Mouse (Mus musculus): ENCODE data around the gene Pfkfb3. TPM values are rescaled to one million over a fixed set of nuclear protein-coding genes. Genes with fewer than 3 reads are reported as not detected.

Pfkfb3 gene
- polyA plus RNA-seq, 1 experiment = 0.01 TPM

DNA sequence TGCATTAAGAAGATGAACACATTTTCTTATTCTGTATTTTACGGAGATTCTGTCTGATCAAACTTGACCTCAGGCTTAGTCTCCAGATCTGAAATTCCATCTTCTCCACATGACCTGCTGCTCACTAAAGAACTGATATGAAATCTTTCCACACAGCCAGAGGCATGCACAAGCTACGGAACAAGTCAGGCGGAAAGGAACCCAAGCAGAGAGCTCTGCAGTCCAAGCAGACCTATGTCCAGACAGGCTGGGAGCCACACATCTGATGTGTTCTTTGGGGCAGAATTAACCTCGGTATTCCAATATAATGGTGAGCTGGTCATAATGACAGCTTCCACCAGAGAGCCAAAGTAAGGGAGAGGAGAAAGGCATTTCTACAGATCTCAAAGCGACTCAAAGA, 120.5 kb downstream of the Pfkfb3 start:
- no peak overlapping the region for H3K4me3 ChIP-seq (replicated peaks)
- no peaks in the 10 kb centered on the region for H3K27me3 ChIP-seq (ENCODE audit: control insufficient read depth)
- no peaks in the 10 kb centered on the region for H3K9me3 ChIP-seq (ENCODE audit: control insufficient read depth, low read length)
- H3K36me3 ChIP-seq (ENCODE audit: control insufficient read depth) = no peaks in the 10 kb centered on the region
- TF ChIP-seq GATA1 (IDR thresholded peaks at IDR 0.05; ENCODE audit: low read length) (no peak), TAL1 (IDR thresholded peaks at IDR 0.05; ENCODE audit: low read length) (no peak)
- no peaks in the 10 kb centered on the region for H3K4me1 ChIP-seq (ENCODE audit: control insufficient read depth)

DNA sequence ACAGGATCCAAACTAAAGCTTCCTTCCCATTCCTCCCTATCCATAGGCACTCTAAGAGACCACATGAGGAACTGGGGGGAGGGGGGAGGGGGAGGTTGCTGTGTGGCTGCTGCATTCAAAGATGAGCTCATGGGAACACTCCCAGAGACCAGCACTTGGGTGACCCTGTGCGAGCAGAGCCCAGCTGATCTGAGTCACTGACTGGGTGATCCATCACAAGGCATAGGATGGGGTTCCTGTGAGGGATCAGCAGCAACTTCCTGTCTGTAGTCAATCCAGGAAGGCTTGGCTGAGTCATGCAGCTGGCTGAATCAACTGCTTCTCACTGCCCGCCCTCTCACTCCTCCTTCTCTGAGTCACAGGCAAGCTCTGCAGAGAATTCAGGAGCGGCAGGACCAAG, 124.3 kb downstream of the Pfkfb3 start:
- Histone ChIP-seq H3K4me1 (ENCODE audit: control insufficient read depth) (peaks cover 16% of the 10 kb centered on the region), H3K9me3 (ENCODE audit: control insufficient read depth, low read length) (no peaks in the 10 kb centered on the region), H3K4me3 (replicated peaks) (no peak overlapping the region), H3K36me3 (ENCODE audit: control insufficient read depth) (no peaks in the 10 kb centered on the region), H3K27me3 (ENCODE audit: control insufficient read depth) (no peaks in the 10 kb centered on the region)
- TF ChIP-seq TAL1 (IDR thresholded peaks at IDR 0.05; ENCODE audit: low read length) (no peak), GATA1 (IDR thresholded peaks at IDR 0.05; ENCODE audit: low read length) (no peak)

DNA sequence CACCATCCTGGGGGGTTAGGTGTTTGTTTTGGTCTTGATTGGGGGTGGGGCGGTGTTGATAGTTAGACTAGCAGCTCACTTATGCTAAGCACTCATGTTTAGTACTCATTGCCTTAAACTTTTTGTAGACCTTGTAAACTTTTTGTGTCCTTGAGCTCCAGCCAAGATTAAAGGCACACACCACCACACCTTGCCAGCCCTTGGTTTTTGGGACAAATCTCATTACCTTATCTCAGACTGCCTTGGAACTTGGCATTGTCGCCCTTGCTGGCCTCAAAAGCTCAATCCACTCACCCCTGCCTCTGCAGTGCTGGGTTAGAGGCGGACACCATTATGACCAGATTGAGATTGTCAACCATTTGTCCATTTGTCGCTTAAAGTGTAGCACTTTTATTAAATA, 125.3 kb downstream of the Pfkfb3 start:
- Histone ChIP-seq H3K4me3 (replicated peaks) (no peak overlapping the region), H3K9me3 (ENCODE audit: control insufficient read depth, low read length) (no peaks in the 10 kb centered on the region), H3K27me3 (ENCODE audit: control insufficient read depth) (no peaks in the 10 kb centered on the region), H3K4me1 (ENCODE audit: control insufficient read depth) (peaks cover 16% of the 10 kb centered on the region), H3K36me3 (ENCODE audit: control insufficient read depth) (no peaks in the 10 kb centered on the region)
- TF ChIP-seq GATA1 (IDR thresholded peaks at IDR 0.05; ENCODE audit: low read length) (no peak), TAL1 (IDR thresholded peaks at IDR 0.05; ENCODE audit: low read length) (no peak)

DNA sequence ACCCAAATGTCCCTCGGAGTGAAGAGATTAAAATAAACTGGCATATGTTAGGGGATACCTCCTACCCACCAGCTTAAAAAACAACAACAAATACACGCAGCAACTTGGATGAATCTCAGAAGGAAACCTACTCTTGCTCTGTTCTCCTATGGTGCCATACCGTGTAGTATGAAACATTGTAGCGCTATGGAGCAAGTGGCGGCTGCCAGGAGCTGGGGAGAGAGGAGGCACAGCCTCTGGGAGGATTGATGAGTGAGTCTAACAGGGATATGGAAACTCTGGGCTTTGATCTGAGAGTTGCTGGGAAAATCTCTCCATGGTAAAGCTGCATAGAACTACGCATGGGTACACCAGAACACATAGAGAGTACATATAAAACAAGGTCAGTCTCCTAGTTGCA, 126.3 kb downstream of the Pfkfb3 start:
- Histone ChIP-seq H3K27me3 (ENCODE audit: control insufficient read depth) (no peaks in the 10 kb centered on the region), H3K4me3 (replicated peaks) (no peak overlapping the region), H3K4me1 (ENCODE audit: control insufficient read depth) (peaks cover 16% of the 10 kb centered on the region)

DNA sequence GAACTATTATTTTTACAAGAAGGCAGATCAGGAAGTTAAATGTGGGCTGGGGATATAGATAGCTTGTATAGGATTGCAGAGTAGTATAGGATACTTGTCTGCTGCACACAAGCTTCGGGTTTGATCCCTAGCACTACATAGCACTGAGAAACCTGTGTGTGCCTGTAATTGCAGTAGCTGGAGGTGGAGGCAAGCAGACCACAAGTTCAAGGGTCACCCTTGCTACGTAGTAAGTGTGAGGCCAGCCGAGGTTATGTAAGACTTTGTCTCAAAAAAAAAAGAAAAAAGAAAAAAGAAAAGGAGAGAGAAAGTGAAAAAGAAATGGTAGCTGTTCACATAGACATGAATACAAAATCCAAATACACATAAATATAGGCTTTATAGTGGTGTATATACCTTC, 127.5 kb downstream of the Pfkfb3 start:
- Histone ChIP-seq H3K27me3 (ENCODE audit: control insufficient read depth) (no peaks in the 10 kb centered on the region), H3K4me1 (ENCODE audit: control insufficient read depth) (peaks cover 16% of the 10 kb centered on the region), H3K36me3 (ENCODE audit: control insufficient read depth) (no peaks in the 10 kb centered on the region), H3K9me3 (ENCODE audit: control insufficient read depth, low read length) (no peaks in the 10 kb centered on the region), H3K4me3 (replicated peaks) (no peak overlapping the region)
- no peak for TF ChIP-seq GATA1 (IDR thresholded peaks at IDR 0.05; ENCODE audit: low read length)
- no peak for TF ChIP-seq TAL1 (IDR thresholded peaks at IDR 0.05; ENCODE audit: low read length)

More for the DNA sequence above, 126.3 kb downstream of the Pfkfb3 start:
- no peaks in the 10 kb centered on the region for H3K36me3 ChIP-seq (ENCODE audit: control insufficient read depth)
- no peaks in the 10 kb centered on the region for H3K9me3 ChIP-seq (ENCODE audit: control insufficient read depth, low read length)
- no peak for TF ChIP-seq GATA1 (IDR thresholded peaks at IDR 0.05; ENCODE audit: low read length)
- TF ChIP-seq TAL1 (IDR thresholded peaks at IDR 0.05; ENCODE audit: low read length) = no peak

DNA sequence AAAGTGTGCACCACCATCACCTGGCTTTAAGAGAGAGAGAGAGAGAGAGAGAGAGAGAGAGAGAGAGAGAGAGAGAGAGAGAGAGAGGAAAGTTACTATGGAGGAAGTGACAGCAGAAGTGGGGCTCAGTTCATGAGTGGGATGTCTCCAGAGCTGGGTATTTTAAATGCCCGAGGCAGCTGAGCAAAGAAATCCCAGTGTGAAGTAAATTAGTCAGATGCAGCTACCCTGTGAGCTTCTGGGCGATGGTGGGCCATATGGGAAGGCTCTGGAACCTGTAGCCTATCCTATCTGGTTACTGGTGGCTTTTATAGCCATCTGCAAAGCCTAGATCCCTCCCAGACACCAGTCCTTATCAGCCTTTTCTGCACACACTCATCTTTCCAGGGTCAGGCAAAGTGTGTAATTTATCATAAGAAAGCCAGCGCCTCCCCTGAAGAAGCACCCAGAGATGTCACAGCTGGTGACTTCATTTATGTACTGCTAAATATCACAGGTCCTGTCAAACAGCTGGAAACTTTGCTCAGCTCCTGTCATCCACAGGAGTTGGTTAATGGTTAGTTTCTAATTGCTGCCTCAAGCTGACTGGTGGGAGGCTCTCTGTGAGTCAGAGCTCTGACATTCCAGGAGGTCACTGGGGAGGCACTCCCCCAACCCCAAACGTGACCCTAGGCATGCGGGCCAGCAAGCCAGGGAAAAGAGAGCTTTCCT, 128.3 kb downstream of the Pfkfb3 start:
- Histone ChIP-seq H3K9me3 (ENCODE audit: control insufficient read depth, low read length) (no peaks in the 10 kb centered on the region), H3K36me3 (ENCODE audit: control insufficient read depth) (no peaks in the 10 kb centered on the region), H3K4me3 (replicated peaks) (no peak overlapping the region), H3K4me1 (ENCODE audit: control insufficient read depth) (peaks cover 16% of the 10 kb centered on the region), H3K27me3 (ENCODE audit: control insufficient read depth) (no peaks in the 10 kb centered on the region)
- TF ChIP-seq TAL1 (IDR thresholded peaks at IDR 0.05; ENCODE audit: low read length) = no peak
- no peak for TF ChIP-seq GATA1 (IDR thresholded peaks at IDR 0.05; ENCODE audit: low read length)

DNA sequence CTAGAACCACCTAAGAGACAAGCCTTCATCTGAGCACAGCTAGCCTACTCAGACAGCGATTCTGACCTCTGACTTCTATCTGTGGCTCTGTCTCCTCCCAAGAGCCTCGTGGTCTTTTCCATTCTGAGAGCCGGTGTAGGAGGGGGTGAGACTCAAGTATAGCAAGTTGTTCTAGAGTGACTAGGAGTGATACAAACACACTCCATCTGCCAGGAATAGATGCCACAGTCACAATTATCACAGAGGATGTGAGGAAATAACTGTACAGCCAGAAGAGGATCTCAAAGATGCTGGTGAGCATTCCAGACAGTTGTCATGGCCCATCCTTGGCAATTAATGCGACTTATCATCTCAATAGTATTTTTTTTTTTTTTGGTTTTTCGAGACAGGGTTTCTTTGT, 129.6 kb downstream of the Pfkfb3 start:
- no peak for TF ChIP-seq GATA1 (IDR thresholded peaks at IDR 0.05; ENCODE audit: low read length)
- H3K9me3 ChIP-seq (ENCODE audit: control insufficient read depth, low read length) = no peaks in the 10 kb centered on the region

DNA sequence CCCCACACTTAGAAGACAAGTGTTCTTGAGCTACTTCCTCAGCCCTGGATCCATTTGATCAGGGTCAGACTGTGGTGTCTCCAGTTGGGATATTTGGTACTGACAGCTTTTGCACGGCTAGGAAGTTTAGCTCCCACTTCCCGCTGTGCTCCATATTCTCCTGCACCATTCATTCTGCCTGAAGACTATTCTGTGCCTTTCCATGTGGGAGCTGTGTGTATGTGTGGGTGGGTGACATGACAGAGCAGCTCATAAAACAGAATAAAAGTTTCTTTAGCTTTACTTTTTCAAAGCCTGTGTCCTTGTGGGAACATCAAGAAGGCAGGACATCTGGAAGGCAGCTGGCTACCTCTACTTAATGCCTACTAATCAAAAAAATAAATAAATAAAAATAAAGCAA, 130.5 kb downstream of the Pfkfb3 start:
- TF ChIP-seq GATA1 (IDR thresholded peaks at IDR 0.05; ENCODE audit: low read length) = no peak
- no peak for TF ChIP-seq TAL1 (IDR thresholded peaks at IDR 0.05; ENCODE audit: low read length)
- Histone ChIP-seq H3K4me1 (ENCODE audit: control insufficient read depth) (peaks cover 16% of the 10 kb centered on the region), H3K27me3 (ENCODE audit: control insufficient read depth) (no peaks in the 10 kb centered on the region), H3K9me3 (ENCODE audit: control insufficient read depth, low read length) (no peaks in the 10 kb centered on the region), H3K4me3 (replicated peaks) (no peak overlapping the region), H3K36me3 (ENCODE audit: control insufficient read depth) (no peaks in the 10 kb centered on the region)

More for the DNA sequence above, 129.6 kb downstream of the Pfkfb3 start:
- Histone ChIP-seq H3K27me3 (ENCODE audit: control insufficient read depth) (no peaks in the 10 kb centered on the region), H3K4me3 (replicated peaks) (no peak overlapping the region), H3K36me3 (ENCODE audit: control insufficient read depth) (no peaks in the 10 kb centered on the region), H3K4me1 (ENCODE audit: control insufficient read depth) (peaks cover 16% of the 10 kb centered on the region)

DNA sequence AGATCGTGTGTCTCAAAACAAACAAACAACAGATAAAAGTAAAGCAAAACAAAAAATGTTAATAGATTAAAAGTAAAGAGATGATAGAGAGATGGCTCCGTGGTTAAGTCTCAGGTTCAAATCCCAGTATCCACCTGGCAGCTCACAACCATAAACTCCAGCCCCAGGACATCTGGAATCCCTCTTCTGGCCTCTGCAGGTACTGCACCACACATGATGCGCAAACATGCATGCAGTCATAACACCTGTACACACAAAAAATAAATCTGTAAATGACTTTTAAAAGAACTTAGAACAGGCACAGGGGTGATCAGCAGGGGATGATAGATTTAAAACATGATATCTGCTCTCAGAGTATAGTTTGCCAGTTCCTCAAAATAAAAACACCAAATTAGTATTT, 131.5 kb downstream of the Pfkfb3 start:
- H3K4me1 ChIP-seq (ENCODE audit: control insufficient read depth) = peaks cover 16% of the 10 kb centered on the region
- H3K36me3 ChIP-seq (ENCODE audit: control insufficient read depth) = no peaks in the 10 kb centered on the region
- H3K9me3 ChIP-seq (ENCODE audit: control insufficient read depth, low read length) = no peaks in the 10 kb centered on the region
- no peaks in the 10 kb centered on the region for H3K27me3 ChIP-seq (ENCODE audit: control insufficient read depth)
- H3K4me3 ChIP-seq (replicated peaks) = no peak overlapping the region
- TF ChIP-seq GATA1 (IDR thresholded peaks at IDR 0.05; ENCODE audit: low read length) (no peak), TAL1 (IDR thresholded peaks at IDR 0.05; ENCODE audit: low read length) (no peak)

Other genes with a start within 250 kb of the Pfkfb3 start
- 3.4 and 7.2 TPM in 2 replicates for gene Rbm17, start 50.1 kb upstream of the Pfkfb3 start, polyA plus RNA-seq (2012)
- not detected in 2 replicates for gene Gm17490, start 72.2 kb upstream of the Pfkfb3 start, polyA plus RNA-seq (2012)
- 0.02 TPM in 1 of 2 replicates, not detected in the other for gene Il2ra, start 88.7 kb upstream of the Pfkfb3 start, polyA plus RNA-seq (2012)
- 0.05 TPM in 1 of 2 replicates, not detected in the other for gene Il15ra, start 151.2 kb upstream of the Pfkfb3 start, polyA plus RNA-seq (2012)
- 0.14 and 0.31 TPM in 2 replicates for gene Fbh1, start 223.5 kb upstream of the Pfkfb3 start, polyA plus RNA-seq (2012)
- 0.11 and 0.94 TPM in 2 replicates for gene Ankrd16, start 223.8 kb upstream of the Pfkfb3 start, polyA plus RNA-seq (2012)